Mouse (Mus musculus) MEL (cell line): ENCODE measurements around the gene Rsad1.

Source experiments
- CTCF ChIP-seq, 3 experiments: IDR thresholded peaks in 2 of 3; conservative IDR thresholded peaks in 1 of 3; 2 replicates each; pipeline ENCODE4 v1.5.1; 2011 to 2012; ENCODE audit warnings: low read length in 3 of 3, low read depth in 2 of 3, mild to moderate bottlenecking in 2 of 3, improper control_type of control experiment in 1 of 3, inconsistent platforms in 1 of 3, mixed read lengths in 1 of 3, moderate library complexity in 1 of 3; ENCODE audit not compliant: control insufficient read depth in 1 of 3, insufficient read depth in 1 of 3, poor library complexity in 1 of 3, severe bottlenecking in 1 of 3
- SIN3A ChIP-seq: IDR thresholded peaks from 2 replicates; pipeline ENCODE4 v1.6.1; 2012; ENCODE audit warnings: low read length, improper control_type of control experiment, inconsistent platforms

DNA sequence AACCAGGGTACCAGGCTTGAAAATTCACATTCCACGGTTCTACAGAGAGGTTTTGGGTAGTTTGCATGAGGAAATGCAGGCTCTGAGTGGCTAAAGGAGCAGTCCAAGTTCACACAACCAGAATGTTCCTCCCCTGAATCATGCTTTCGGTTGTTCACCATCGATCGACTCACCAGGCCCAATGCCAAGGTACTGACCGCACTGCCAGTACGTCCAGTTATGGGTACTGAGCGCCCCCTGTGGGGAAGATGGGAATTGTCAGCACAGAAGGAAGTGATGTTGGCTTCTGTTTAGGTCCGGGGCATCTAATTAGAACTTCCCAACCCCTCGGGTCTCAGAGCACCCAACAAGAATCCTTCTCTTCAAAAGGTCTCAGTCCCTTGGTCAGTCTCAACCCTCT, 5.1 kb downstream of the Rsad1 start:
- TF ChIP-seq CTCF (IDR thresholded peaks at IDR 0.05 in 2 of 3, conservative IDR thresholded peaks at IDR 0.05 in 1 of 3; ENCODE audit: control insufficient read depth in 1 of 3, insufficient read depth in 1 of 3, low read depth in 2 of 3, low read length in 3 of 3, poor library complexity in 1 of 3, severe bottlenecking in 1 of 3): peak; percentile 71 to 82 (median 73)
- TF ChIP-seq SIN3A: no peak
